Mouse (Mus musculus) hindbrain, embryonic 13.5 days (tissue): ENCODE data around the gene Gpc3. TPM values are rescaled to one million over a fixed set of nuclear protein-coding genes. Genes with fewer than 3 reads are reported as not detected.

ENCODE experiments used
- ATAC-seq: fragments of 200-750 bp; cut with Nextera tagmentation; 2 replicates; pipeline ENCODE4 v1.8.0; 2017; ENCODE audit warnings: moderate TSS enrichment; ENCODE audit not compliant: low FRiP score
- H3K27ac ChIP-seq: fragments of 300-500 bp; sonication (generic); 2 replicates; pipeline ENCODE4 v1.5.1; 2015; ENCODE audit warnings: inconsistent platforms, mild to moderate bottlenecking, moderate library complexity
- H3K27me3 ChIP-seq: fragments of 300-500 bp; sonication (generic); 2 replicates; pipeline ENCODE4 v1.6.1; 2015; ENCODE audit warnings: mild to moderate bottlenecking, inconsistent platforms
- H3K36me3 ChIP-seq: fragments of 300-500 bp; sonication (generic); 2 replicates; pipeline ENCODE4 v1.6.1; 2015; ENCODE audit warnings: mild to moderate bottlenecking, inconsistent platforms
- H3K4me1 ChIP-seq: fragments of 300-500 bp; sonication (generic); replicated peaks from 2 replicates; pipeline ENCODE4 v1.6.1; 2015; ENCODE audit warnings: inconsistent platforms
- H3K4me2 ChIP-seq: fragments of 300-500 bp; sonication (generic); 2 replicates; pipeline ENCODE4 v1.6.1; 2015; ENCODE audit warnings: inconsistent platforms, mild to moderate bottlenecking, moderate library complexity
- H3K4me3 ChIP-seq: fragments of 300-500 bp; sonication (generic); 2 replicates; pipeline ENCODE4 v1.5.1; 2015; ENCODE audit warnings: mild to moderate bottlenecking, inconsistent platforms
- H3K9ac ChIP-seq: fragments of 300-500 bp; sonication (generic); 2 replicates; pipeline ENCODE4 v1.6.1; 2015; ENCODE audit warnings: mild to moderate bottlenecking, inconsistent platforms
- H3K9me3 ChIP-seq: fragments of 300-500 bp; sonication (generic); 2 replicates; pipeline ENCODE4 v1.6.1; 2016; ENCODE audit warnings: inconsistent platforms
- WGBS: fragments of 180-500 bp; shearing (Covaris S2); methylation state at CpG from one replicate; pipeline ENCODE4 v1.1.7; 2015; 5-methylcytosine and 5-hydroxymethylcytosine counted together
- polyA plus RNA-seq: library from polyadenylated mRNA; unstranded; fragments of >200 nt; fragmentation: Nextera tagmentation; extraction: Ambion mirVana; gene quantifications from 2 replicates; pipeline ENCODE4 v1.2.1, GENCODE M21; 2015

The Gpc3 gene
- polyA plus RNA-seq: 109 and 110 TPM in 2 replicates

GRCm38 (mm10) chrX:52613328-52614030 is at the start of gene Gpc3:
TSS of gene Gpc3 (minus strand) at chrX:52613950.
- H3K36me3 ChIP-seq: no peaks in the 10 kb centered on the region
- peak within 1 kb of the TSS; percentile 53 for H3K9ac ChIP-seq
- ATAC-seq: peak; percentile 92
- H3K27ac ChIP-seq: 0 out of 2 replicates have a peak within 1 kb of the TSS, but pooled peaks have one; percentile 12
- 22% methylated on average over 40 of the region's 48 CpGs for WGBS
- H3K9me3 ChIP-seq: no peaks in the 10 kb centered on the region
- peak within 1 kb of the TSS; percentile 48 for H3K4me3 ChIP-seq
- peaks cover 21% of the 10 kb centered on the region; the same call in 1 of the 2 replicates for H3K27me3 ChIP-seq
- peaks cover 15% of the 10 kb centered on the region; the same call in 1 of the 2 replicates for H3K4me1 ChIP-seq
- H3K4me2 ChIP-seq: peak within 1 kb of the TSS; percentile 77

- H3K9me3 ChIP-seq: no peaks in the 10 kb centered on the region
- WGBS: 26% methylated on average over 10 of the region's 10 CpGs
- H3K36me3 ChIP-seq: no peaks in the 10 kb centered on the region
- no peak overlapping the region for H3K4me3 ChIP-seq
- no peak overlapping the region for H3K9ac ChIP-seq
- no peaks in the 10 kb centered on the region for H3K27me3 ChIP-seq
- H3K4me2 ChIP-seq: peak overlapping the region; percentile 26; the same call in 1 of the 2 replicates
- peaks cover 10% of the 10 kb centered on the region for H3K4me1 ChIP-seq
- H3K27ac ChIP-seq: no peak overlapping the region; the same call in 1 of the 2 replicates
- ATAC-seq: no peak
These were observed 38.2 kb upstream of the Gpc3 start for GRCm38 (mm10) chrX:52651975-52652374.

GRCm38 (mm10) chrX:52651472-52651948 is 37.8 kb upstream of the Gpc3 start:
- Histone ChIP-seq H3K9ac (no peak overlapping the region), H3K9me3 (no peaks in the 10 kb centered on the region), H3K4me1 (peaks cover 10% of the 10 kb centered on the region), H3K4me2 (peak overlapping the region; percentile 26; the same call in 1 of the 2 replicates), H3K4me3 (no peak overlapping the region), H3K27me3 (no peaks in the 10 kb centered on the region), H3K36me3 (no peaks in the 10 kb centered on the region), H3K27ac (no peak overlapping the region; the same call in none of the 2 replicates)
- 0 out of 2 replicates have a peak, but pooled peaks have one; percentile 36 for ATAC-seq
- WGBS: 19% methylated on average over 9 of the region's 9 CpGs

GRCm38 (mm10) chrX:52648910-52649785 is 35.4 kb upstream of the Gpc3 start:
- H3K9ac ChIP-seq: no peak overlapping the region
- H3K9me3 ChIP-seq: no peaks in the 10 kb centered on the region
- peak overlapping the region; percentile 32 for H3K4me2 ChIP-seq
- 33% methylated on average over 19 of the region's 19 CpGs for WGBS
- no peaks in the 10 kb centered on the region for H3K27me3 ChIP-seq
- H3K36me3 ChIP-seq: no peaks in the 10 kb centered on the region
- H3K4me1 ChIP-seq: peaks cover 10% of the 10 kb centered on the region
- no peak overlapping the region for H3K27ac ChIP-seq
- H3K4me3 ChIP-seq: no peak overlapping the region
- ATAC-seq: no peak

GRCm38 (mm10) chrX:52644393-52644792 is 30.6 kb upstream of the Gpc3 start:
- no peaks in the 10 kb centered on the region for H3K9me3 ChIP-seq
- H3K4me3 ChIP-seq: no peak overlapping the region
- no peaks in the 10 kb centered on the region for H3K36me3 ChIP-seq
- H3K9ac ChIP-seq: no peak overlapping the region
- no peak overlapping the region for H3K27ac ChIP-seq
- ATAC-seq: no peak
- H3K27me3 ChIP-seq: no peaks in the 10 kb centered on the region
- no peak overlapping the region for H3K4me2 ChIP-seq
- peaks cover 5% of the 10 kb centered on the region for H3K4me1 ChIP-seq
- 70% methylated on average over 7 of the region's 7 CpGs for WGBS

GRCm38 (mm10) chrX:52643350-52643749 is 29.6 kb upstream of the Gpc3 start:
- no peak for ATAC-seq
- Histone ChIP-seq H3K4me2 (no peak overlapping the region), H3K27ac (no peak overlapping the region), H3K4me1 (no peaks in the 10 kb centered on the region), H3K9me3 (no peaks in the 10 kb centered on the region), H3K36me3 (no peaks in the 10 kb centered on the region), H3K4me3 (no peak overlapping the region), H3K9ac (no peak overlapping the region), H3K27me3 (no peaks in the 10 kb centered on the region)
- WGBS: 55% methylated on average over 2 of the region's 2 CpGs

GRCm38 (mm10) chrX:52642126-52642525 is 28.4 kb upstream of the Gpc3 start:
- 85% methylated on average over 2 of the region's 2 CpGs for whole genome bisulfite sequencing
- Histone ChIP-seq H3K4me3 (no peak overlapping the region), H3K9me3 (no peaks in the 10 kb centered on the region), H3K36me3 (no peaks in the 10 kb centered on the region), H3K4me2 (no peak overlapping the region), H3K4me1 (no peaks in the 10 kb centered on the region), H3K27me3 (no peaks in the 10 kb centered on the region), H3K9ac (no peak overlapping the region), H3K27ac (no peak overlapping the region)
- no peak for ATAC-seq

GRCm38 (mm10) chrX:52637419-52637818 is 23.7 kb upstream of the Gpc3 start:
- no peak overlapping the region for H3K27ac ChIP-seq
- no peak overlapping the region for H3K4me3 ChIP-seq
- H3K9ac ChIP-seq: no peak overlapping the region
- no peaks in the 10 kb centered on the region for H3K27me3 ChIP-seq
- no peaks in the 10 kb centered on the region for H3K9me3 ChIP-seq
- no peaks in the 10 kb centered on the region for H3K36me3 ChIP-seq
- no peaks in the 10 kb centered on the region for H3K4me1 ChIP-seq
- ATAC-seq: no peak
- no peak overlapping the region for H3K4me2 ChIP-seq

GRCm38 (mm10) chrX:52633976-52634375 is 20.2 kb upstream of the Gpc3 start:
- ATAC-seq: no peak
- Histone ChIP-seq H3K27me3 (no peaks in the 10 kb centered on the region), H3K36me3 (no peaks in the 10 kb centered on the region), H3K9me3 (no peaks in the 10 kb centered on the region), H3K9ac (no peak overlapping the region), H3K27ac (no peak overlapping the region), H3K4me3 (no peak overlapping the region), H3K4me2 (no peak overlapping the region), H3K4me1 (no peaks in the 10 kb centered on the region)
- 82% methylated on average over 6 of the region's 6 CpGs for WGBS

- H3K9ac ChIP-seq: no peak overlapping the region
- no peaks in the 10 kb centered on the region for H3K9me3 ChIP-seq
- H3K4me2 ChIP-seq: no peak overlapping the region
- H3K4me1 ChIP-seq: no peaks in the 10 kb centered on the region
- ATAC-seq: no peak
- WGBS: 30% methylated on average over 7 of the region's 7 CpGs
- H3K36me3 ChIP-seq: no peaks in the 10 kb centered on the region
- no peak overlapping the region for H3K27ac ChIP-seq
- H3K4me3 ChIP-seq: no peak overlapping the region
- 0 out of 2 replicates have a peak, but pooled peaks cover 5% of the 10 kb centered on the region for H3K27me3 ChIP-seq
These were observed 19.1 kb upstream of the Gpc3 start for GRCm38 (mm10) chrX:52632688-52633324.

- Histone ChIP-seq H3K9me3 (no peaks in the 10 kb centered on the region), H3K27me3 (0 out of 2 replicates have a peak, but pooled peaks cover 5% of the 10 kb centered on the region), H3K4me3 (no peak overlapping the region), H3K36me3 (no peaks in the 10 kb centered on the region), H3K4me1 (no peaks in the 10 kb centered on the region), H3K9ac (no peak overlapping the region), H3K27ac (no peak overlapping the region), H3K4me2 (no peak overlapping the region)
- 69% methylated on average over 5 of the region's 6 CpGs for WGBS
- ATAC-seq: no peak
These were observed 13.4 kb upstream of the Gpc3 start for GRCm38 (mm10) chrX:52626963-52627716.
